Mouse (Mus musculus) frontal cortex, postnatal 14 days (tissue): ENCODE results near the gene Gm21778.
"Not testable (repeated sequence)": the region's sequence is repeated elsewhere in the genome, so short reads cannot be mapped to it uniquely, and the experiment has no call there.

Experiments used
- DNase-seq, 2 experiments: peaks; one replicate each; pipeline ENCODE4 v3.0.0; 2022; ENCODE audit warnings: low spot score in 2 of 2

Gene Gm21778

GRCm38 (mm10) chrY:5942160-5942559, at the start of gene Gm21778:
TSS of gene Gm21778 (plus strand) at chrY:5942460.
- DNase-seq, result not testable (repeated sequence)
